Mouse (Mus musculus) CH12.LX (cell line): ENCODE data around the gene Bpgm. TPM values are rescaled to one million over a fixed set of nuclear protein-coding genes. Genes with fewer than 3 reads are reported as not detected.

Source experiments
- DNase-seq: peaks from one replicate; pipeline ENCODE4 v3.0.0-alpha.2; 2013; ENCODE audit errors: extremely low read depth
- H3K27ac ChIP-seq: 2 replicates; pipeline ENCODE4 v1.5.1; 2012; ENCODE audit warnings: low read depth, mild to moderate bottlenecking, control low read depth, moderate library complexity; ENCODE audit not compliant: insufficient read depth
- H3K27me3 ChIP-seq: replicated peaks from 2 replicates; pipeline ENCODE3; 2012; ENCODE audit warnings: inconsistent platforms
- H3K36me3 ChIP-seq, 2 experiments: replicated peaks in 1 of 2; 2 replicates each; pipeline versions ENCODE3 to v1.6.1; 2012; ENCODE audit warnings: inconsistent platforms in 1 of 2, low read length in 1 of 2, mild to moderate bottlenecking in 1 of 2, mixed read lengths in 1 of 2, moderate library complexity in 1 of 2; ENCODE audit not compliant: control insufficient read depth in 1 of 2, insufficient read depth in 1 of 2
- H3K4me1 ChIP-seq, 2 experiments: 2 replicates each; pipeline ENCODE4 v1.6.1; 2012; ENCODE audit warnings: inconsistent platforms in 1 of 2, moderate library complexity in 1 of 2; ENCODE audit not compliant: insufficient read depth in 2 of 2, control insufficient read depth in 1 of 2
- H3K4me2 ChIP-seq: 2 replicates; pipeline ENCODE4 v1.6.1; 2012; ENCODE audit warnings: low read depth, mild to moderate bottlenecking, control low read depth; ENCODE audit not compliant: poor library complexity, insufficient read depth, severe bottlenecking
- H3K4me3 ChIP-seq, 3 experiments: fragments of 150-350 bp in 1 of 3; sonication (generic) in 1 of 3; replicated peaks in 1 of 3; 2 replicates each; pipeline versions ENCODE3 to v1.5.1; 2011 to 2012; ENCODE audit warnings: low read depth in 2 of 3, low read length in 2 of 3, mild to moderate bottlenecking in 2 of 3, moderate library complexity in 2 of 3, control low read depth in 1 of 3, improper control_type of control experiment in 1 of 3, inconsistent platforms in 1 of 3, mixed read lengths in 1 of 3; ENCODE audit not compliant: poor library complexity in 1 of 3
- H3K79me2 ChIP-seq: replicated peaks from 2 replicates; pipeline ENCODE4 v1.6.1; 2012; ENCODE audit warnings: mild to moderate bottlenecking, moderate library complexity; ENCODE audit not compliant: control insufficient read depth, poor library complexity, insufficient read depth, severe bottlenecking; ENCODE audit errors: extremely low read depth
- H3K9ac ChIP-seq: 2 replicates; pipeline ENCODE4 v1.6.1; 2012; ENCODE audit warnings: low read depth, mild to moderate bottlenecking, control low read depth, moderate library complexity; ENCODE audit not compliant: insufficient read depth
- H3K9me3 ChIP-seq: replicated peaks from 2 replicates; pipeline ENCODE3; 2012; ENCODE audit warnings: low read length, inconsistent platforms, mixed read lengths
- BHLHE40 ChIP-seq: IDR thresholded peaks from 2 replicates; pipeline ENCODE4 v1.6.1; 2011; ENCODE audit warnings: mild to moderate bottlenecking, low read depth, low read length, improper control_type of control experiment
- CHD2 ChIP-seq: IDR thresholded peaks from 2 replicates; pipeline ENCODE4 v1.6.1; 2011; ENCODE audit warnings: low read length, improper control_type of control experiment
- ETS1 ChIP-seq: conservative IDR thresholded peaks from 2 replicates; pipeline ENCODE4 v1.6.1; 2012; ENCODE audit warnings: low read depth, mild to moderate bottlenecking, inconsistent platforms, low read length, improper control_type of control experiment, moderate library complexity
- JUND ChIP-seq: conservative IDR thresholded peaks from 2 replicates; pipeline ENCODE4 v1.6.1; 2011; ENCODE audit warnings: low read depth, low read length, improper control_type of control experiment
- MAFK ChIP-seq: IDR thresholded peaks from 2 replicates; pipeline ENCODE4 v1.6.1; 2011; ENCODE audit warnings: low read length, improper control_type of control experiment; ENCODE audit not compliant: insufficient replicate concordance
- MAX ChIP-seq: IDR thresholded peaks from 2 replicates; pipeline ENCODE4 v1.6.1; 2011; ENCODE audit warnings: low read length, improper control_type of control experiment
- MAZ ChIP-seq: IDR thresholded peaks from 2 replicates; pipeline ENCODE4 v1.6.1; 2012; ENCODE audit warnings: low read depth, mild to moderate bottlenecking, inconsistent platforms, low read length, improper control_type of control experiment, moderate library complexity
- MEF2A ChIP-seq: IDR thresholded peaks from 2 replicates; pipeline ENCODE4 v1.6.1; 2014; ENCODE audit warnings: low read depth, mild to moderate bottlenecking, inconsistent platforms, low read length, improper control_type of control experiment, borderline replicate concordance
- SIN3A ChIP-seq: IDR thresholded peaks from 2 replicates; pipeline ENCODE4 v1.6.1; 2012; ENCODE audit warnings: low read length, improper control_type of control experiment, inconsistent platforms
- USF1 ChIP-seq: IDR thresholded peaks from 2 replicates; pipeline ENCODE4 v1.6.1; 2014; ENCODE audit warnings: low read depth, mild to moderate bottlenecking, inconsistent platforms, low read length, improper control_type of control experiment
- ZNF384 ChIP-seq: IDR thresholded peaks from 2 replicates; pipeline ENCODE4 v1.6.1; 2012; ENCODE audit warnings: low read depth, low read length, improper control_type of control experiment, inconsistent platforms
- dilution Hi-C: fragments of 300-500 bp; cut with MboI; formaldehyde crosslinking; loops from 2 replicates; pipeline ENCODE4 v1.14.3; 2020; ENCODE audit warnings: low sequenced_read_pairs; ENCODE audit not compliant: extremely low pct_unique_long_range_greater_than_20kb, extremely low pct_ligation_motif_present
- in situ Hi-C: fragments of 300-500 bp; cut with MboI; formaldehyde crosslinking; loops from 3 replicates; pipeline ENCODE4 v1.14.3; 2019; ENCODE audit warnings: low sequenced_read_pairs, low pct_ligation_motif_present, low pct_unique_long_range_greater_than_20kb, mixed read lengths
- polyA plus RNA-seq: library from polyadenylated mRNA; unstranded; fragments of >175 nt; gene quantifications from 2 replicates; pipeline ENCODE4 v1.2.1, GENCODE M21; 2012; ENCODE audit warnings: low read depth; ENCODE audit not compliant: insufficient read length
- total RNA-seq, 2 experiments: library from RNA; depleted of rRNA; stranded (reverse); fragments of 300-350 nt in 1 of 2; fragments of >200 nt in 1 of 2; gene quantifications; 2 replicates each; pipeline ENCODE4 v1.2.3; 2012 to 2014

Bpgm gene
- total and polyA plus RNA-seq, 3 experiments, result 10.8 to 12.7 (median 10.9) TPM

- TF ChIP-seq ZNF384 (no peak), BHLHE40 (no peak), MAX (no peak), MAZ (no peak), SIN3A (no peak), USF1 (no peak), MEF2A (no peak)
- Histone ChIP-seq H3K4me3 (no peak overlapping the region), H3K36me3 (peaks cover 9 to 29% of the 10 kb centered on the region in 2 experiments), H3K27ac (no peak overlapping the region), H3K9ac (no peak overlapping the region), H3K27me3 (no peaks in the 10 kb centered on the region), H3K4me1 (peaks cover 7 to 11% of the 10 kb centered on the region in 2 experiments), H3K79me2 (no peaks in the 10 kb centered on the region), H3K9me3 (no peaks in the 10 kb centered on the region), H3K4me2 (no peak overlapping the region)
- in situ Hi-C loops (no loop called here), dilution Hi-C loops (no loop called here)
- no peak for DNase-seq
These were observed 10.1 kb downstream of the Bpgm start for GRCm38 (mm10) chr6:34486071-34486626.

DNA sequence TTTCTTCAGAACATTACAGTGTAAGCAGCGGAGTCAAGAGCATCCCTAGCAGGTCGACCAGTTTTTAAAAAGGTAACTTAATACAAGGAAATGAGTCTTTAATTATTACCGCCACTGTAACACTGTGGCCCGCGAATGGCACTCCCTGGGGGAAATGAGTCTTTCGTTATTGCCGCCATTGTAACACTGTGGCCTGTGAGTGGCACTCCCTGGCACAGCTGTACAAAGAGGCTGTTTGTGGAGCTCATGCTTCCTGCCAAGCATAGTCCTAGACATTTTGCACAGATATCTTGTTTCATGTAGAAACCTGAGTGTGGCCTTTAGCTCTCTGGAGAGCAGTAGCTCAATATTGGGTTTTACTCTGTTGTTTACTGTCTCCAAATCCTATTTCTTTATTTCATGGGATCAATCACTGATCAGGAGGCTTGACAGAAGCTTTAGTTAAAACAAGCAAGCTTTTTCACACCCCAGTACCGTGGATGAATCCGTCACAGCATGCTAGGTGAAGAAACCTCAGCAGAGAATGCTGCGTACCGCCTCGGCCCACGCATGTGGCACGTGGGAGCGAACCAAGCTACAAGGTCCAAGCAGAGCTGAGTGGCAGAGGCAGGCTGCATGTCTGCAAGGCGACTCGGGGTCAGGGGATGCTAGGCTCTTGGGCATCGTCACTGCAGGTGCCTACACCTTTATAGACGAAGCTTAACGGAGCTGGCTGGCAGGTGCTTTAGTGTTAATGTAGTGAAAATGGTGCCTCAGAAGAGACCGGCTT lies 17.5 kb downstream of the Bpgm start:
- Histone ChIP-seq H3K4me2 (no peak overlapping the region), H3K79me2 (no peaks in the 10 kb centered on the region), H3K27ac (no peak overlapping the region), H3K4me1 (no peaks in the 10 kb centered on the region), H3K9ac (no peak overlapping the region), H3K4me3 (no peak overlapping the region), H3K36me3 (peaks cover 2 to 20% of the 10 kb centered on the region in 2 experiments), H3K27me3 (no peaks in the 10 kb centered on the region), H3K9me3 (no peaks in the 10 kb centered on the region)
- no peak for DNase-seq
- in situ Hi-C loops (no loop called here), dilution Hi-C loops (no loop called here)
- no peak for TF ChIP-seq SIN3A
- no peak for TF ChIP-seq CHD2

DNA sequence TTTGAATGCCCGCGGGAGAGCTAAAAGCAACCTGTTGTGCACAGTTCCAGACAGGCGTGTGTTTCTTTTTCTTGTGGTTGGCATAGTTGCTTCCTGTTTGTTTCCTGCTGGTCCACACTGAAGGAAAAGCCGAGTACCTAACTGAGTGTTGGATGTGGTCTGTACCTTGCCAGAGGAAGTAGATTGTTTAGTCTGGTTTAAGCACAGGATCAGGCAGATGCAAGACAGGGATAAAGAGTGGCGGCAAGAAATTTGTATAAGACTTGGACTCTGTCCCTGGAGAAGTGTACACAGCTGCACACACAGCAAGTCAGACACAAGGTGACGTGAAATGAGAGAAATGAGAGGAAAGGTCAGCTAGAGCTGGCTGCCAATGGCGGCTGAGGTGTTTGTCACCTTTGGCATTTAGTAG lies 19.1 kb downstream of the Bpgm start:
- in situ Hi-C loops (no loop called here), dilution Hi-C loops (no loop called here)
- no peak for DNase-seq
- no peaks in the 10 kb centered on the region for H3K4me1 ChIP-seq
- H3K9ac ChIP-seq, result no peak overlapping the region
- H3K9me3 ChIP-seq, result no peaks in the 10 kb centered on the region
- H3K4me2 ChIP-seq, result no peak overlapping the region
- H3K27me3 ChIP-seq, result no peaks in the 10 kb centered on the region
- no peaks in the 10 kb centered on the region for H3K79me2 ChIP-seq
- no peak overlapping the region for H3K27ac ChIP-seq
- H3K36me3 ChIP-seq, result peaks cover 0 to 15% of the 10 kb centered on the region in 2 experiments
- TF ChIP-seq ETS1, result no peak
- no peak for TF ChIP-seq JUND
- no peak for TF ChIP-seq MAFK
- no peak overlapping the region for H3K4me3 ChIP-seq
